Mouse (Mus musculus) layer of hippocampus, adult 2 months (tissue): ENCODE measurements around the gene Vill. TPM values are rescaled to one million over a fixed set of nuclear protein-coding genes. Genes with fewer than 3 reads are reported as not detected.

Source experiments
- DNase-seq, 2 experiments: peaks; one replicate each; pipeline ENCODE4 v3.0.0; 2022; ENCODE audit warnings: low spot score in 2 of 2
- H3K27ac ChIP-seq: fragments of 200-600 bp; 2 replicates; pipeline ENCODE4 v1.8.1; 2022
- H3K4me3 ChIP-seq: fragments of 200-600 bp; 2 replicates; pipeline ENCODE4 v1.8.1; 2022; ENCODE audit warnings: mild to moderate bottlenecking
- CTCF ChIP-seq: fragments of 200-600 bp; conservative IDR thresholded peaks from 2 replicates; pipeline ENCODE4 v1.8.1; 2022; ENCODE audit warnings: antibody characterized with exemption, mild to moderate bottlenecking, moderate library complexity
- total RNA-seq, 2 experiments: library from RNA; stranded (reverse); gene quantifications; 2 replicates each; pipeline ENCODE4 v1.2.3; 2021

Vill gene
- total RNA-seq, 2 experiments from 2014 or later = 0.54 to 0.71 TPM

- H3K4me3 ChIP-seq = no peak overlapping the region
- no peak for TF ChIP-seq CTCF
- no peak overlapping the region for H3K27ac ChIP-seq
- no peak for DNase-seq
Measured at GRCm38 (mm10) chr9:119071786-119072185, 19.2 kb downstream of the Vill start.

DNA sequence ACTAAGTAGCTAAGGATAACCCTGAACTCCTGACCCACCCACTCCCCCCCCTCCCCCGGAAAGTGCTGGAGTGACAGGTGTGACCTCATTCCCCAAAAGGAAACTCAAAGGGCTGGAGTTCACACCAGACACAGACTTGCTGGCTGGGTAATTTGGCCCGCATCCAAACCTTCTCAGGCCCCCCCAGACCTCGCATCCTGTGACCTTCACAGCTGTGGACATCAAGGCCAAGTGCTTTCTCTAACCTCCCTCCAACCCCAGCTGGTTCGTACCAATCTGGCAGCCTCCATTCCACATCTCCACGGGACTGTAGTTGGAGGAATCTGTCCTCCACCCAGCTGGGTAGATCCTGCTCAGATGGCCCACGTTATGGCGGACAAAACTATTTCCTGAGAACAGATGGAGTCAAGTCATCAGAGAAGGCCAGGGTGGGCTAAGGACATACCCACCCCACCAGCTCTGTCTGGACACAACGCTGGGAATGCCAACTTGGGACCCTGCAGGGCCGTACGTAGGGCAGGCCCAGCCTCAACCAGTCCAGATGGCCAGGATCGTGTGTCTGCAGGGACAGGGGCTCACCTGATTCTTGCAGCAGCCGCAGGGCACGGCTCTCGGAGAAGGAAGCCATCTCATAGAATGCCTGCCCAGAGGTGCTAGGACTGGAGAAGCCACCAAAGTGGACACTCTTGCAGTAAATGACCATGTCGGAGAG lies 20.8 kb downstream of the Vill start:
- no peak for TF ChIP-seq CTCF
- H3K4me3 ChIP-seq = no peak overlapping the region
- no peak overlapping the region for H3K27ac ChIP-seq
- no peak for DNase-seq

DNA sequence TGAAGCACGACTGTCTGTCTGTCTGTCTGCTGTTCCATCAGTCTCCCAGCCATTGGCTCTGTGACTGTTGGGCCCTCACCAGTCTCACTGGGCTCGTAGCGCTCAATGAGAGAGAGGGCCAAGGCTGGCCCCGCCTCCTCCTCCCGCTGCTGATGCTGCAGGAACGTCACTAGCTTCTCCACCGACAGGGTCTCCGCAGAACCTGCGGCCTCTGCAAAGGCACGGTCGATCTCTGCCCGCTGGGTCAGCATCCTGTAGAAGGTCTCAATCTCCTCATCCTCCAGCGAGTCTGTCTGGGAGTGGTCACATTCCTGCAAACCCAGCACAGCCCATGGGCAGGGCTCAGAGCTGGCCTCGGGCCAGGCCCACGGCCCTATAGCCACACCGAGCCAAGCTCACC lies 23.1 kb downstream of the Vill start:
- no peak overlapping the region for H3K27ac ChIP-seq
- DNase-seq = no peak
- no peak overlapping the region for H3K4me3 ChIP-seq
- no peak for TF ChIP-seq CTCF

DNA sequence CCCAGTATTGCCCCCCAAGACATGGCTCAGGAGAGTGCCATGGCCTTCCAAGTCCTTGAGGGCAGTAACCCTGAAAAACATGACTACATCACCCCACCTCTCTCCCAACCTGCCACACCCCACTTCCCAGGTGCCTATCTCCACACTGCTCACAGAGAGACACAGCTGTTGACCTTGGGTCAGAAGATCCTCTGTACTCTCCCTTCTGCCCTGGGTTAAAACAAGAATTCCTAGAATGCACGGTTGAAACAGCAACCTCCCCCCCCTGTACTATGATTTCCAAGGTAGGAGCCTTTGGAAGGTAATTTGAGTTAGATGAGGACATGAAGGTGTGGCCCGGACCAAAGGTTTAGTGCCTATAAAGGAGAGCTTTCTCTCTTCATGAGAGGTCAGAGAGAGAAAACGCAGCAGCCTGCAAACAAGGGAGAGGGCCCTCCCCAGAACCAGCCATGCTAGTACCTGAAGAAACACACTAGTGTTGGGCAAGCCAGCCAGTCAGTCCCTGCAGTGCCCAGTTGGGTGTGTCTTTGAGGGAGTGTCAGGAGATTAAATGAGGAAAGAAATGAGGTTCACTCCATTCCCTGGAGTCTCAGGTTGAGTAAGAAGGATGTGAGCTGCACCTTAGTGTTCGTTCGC lies 27.6 kb downstream of the Vill start:
- DNase-seq = no peak
- TF ChIP-seq CTCF = no peak
- H3K27ac ChIP-seq = no peak overlapping the region
- H3K4me3 ChIP-seq = no peak overlapping the region

DNA sequence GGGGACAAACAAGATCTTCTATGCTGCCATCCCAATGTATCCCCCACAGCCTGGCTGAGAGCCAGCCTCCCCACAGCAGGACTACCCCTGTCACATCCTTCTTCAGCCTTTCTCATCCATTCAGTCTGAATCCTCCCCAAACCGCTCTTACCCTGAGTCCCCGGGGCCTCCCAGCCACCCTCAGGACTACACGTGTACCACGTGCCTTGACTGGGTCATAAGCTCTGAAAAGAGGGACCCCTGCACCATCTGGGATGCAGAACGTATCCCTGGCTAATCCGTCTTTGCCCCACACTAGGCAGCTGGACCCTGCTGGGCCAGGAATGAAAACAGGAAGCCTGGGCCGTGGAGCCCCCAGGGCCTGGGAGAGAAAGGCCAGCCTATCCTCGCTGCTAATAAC lies 29.5 kb downstream of the Vill start:
- DNase-seq = no peak
- no peak for TF ChIP-seq CTCF
- H3K27ac ChIP-seq = no peak overlapping the region
- H3K4me3 ChIP-seq = no peak overlapping the region

GRCm38 (mm10) chr9:119082656-119083430 lies 30.3 kb downstream of the Vill start:
- TF ChIP-seq CTCF = no peak
- H3K27ac ChIP-seq = no peak overlapping the region
- no peak for DNase-seq
- no peak overlapping the region for H3K4me3 ChIP-seq

GRCm38 (mm10) chr9:119083966-119084365 lies 31.4 kb downstream of the Vill start:
- Histone ChIP-seq H3K4me3 (no peak overlapping the region), H3K27ac (no peak overlapping the region)
- DNase-seq = no peak
- no peak for TF ChIP-seq CTCF

DNA sequence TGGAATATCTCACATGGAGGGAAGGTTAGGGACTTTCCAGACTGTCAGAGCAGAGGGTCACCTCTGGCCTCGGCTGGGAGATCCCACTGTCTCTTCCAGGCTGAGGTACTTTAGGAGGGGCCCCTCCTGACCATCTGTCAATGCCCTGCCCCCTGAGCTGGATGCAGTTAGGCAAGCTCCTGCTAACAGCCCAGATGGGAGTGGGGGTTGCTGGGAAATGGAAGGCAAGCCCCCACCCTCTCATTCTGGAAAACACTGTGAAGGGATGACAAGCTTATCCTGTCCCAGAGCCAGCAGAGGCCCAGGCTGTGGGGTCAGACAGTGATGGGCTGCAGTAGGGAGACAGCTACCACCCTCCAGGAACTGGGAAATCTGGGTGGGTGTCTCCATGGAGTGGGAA lies 33.9 kb downstream of the Vill start:
- H3K4me3 ChIP-seq = no peak overlapping the region
- peak overlapping the region; percentile 36; the same call in 1 of the 2 replicates for H3K27ac ChIP-seq
- peak in 1 of 2 experiments; percentile 43 for DNase-seq
- TF ChIP-seq CTCF = no peak

GRCm38 (mm10) chr9:119087309-119087708 lies 34.7 kb downstream of the Vill start:
- no peak for DNase-seq
- no peak for TF ChIP-seq CTCF
- Histone ChIP-seq H3K4me3 (no peak overlapping the region), H3K27ac (no peak overlapping the region)

- Histone ChIP-seq H3K4me3 (peak overlapping the region; percentile 15), H3K27ac (peak overlapping the region; percentile 61; the same call in 1 of the 2 replicates)
- no peak for TF ChIP-seq CTCF
- peak; percentile 57 to 71 for DNase-seq
Measured at GRCm38 (mm10) chr9:119088148-119088801, 35.7 kb downstream of the Vill start.

DNA sequence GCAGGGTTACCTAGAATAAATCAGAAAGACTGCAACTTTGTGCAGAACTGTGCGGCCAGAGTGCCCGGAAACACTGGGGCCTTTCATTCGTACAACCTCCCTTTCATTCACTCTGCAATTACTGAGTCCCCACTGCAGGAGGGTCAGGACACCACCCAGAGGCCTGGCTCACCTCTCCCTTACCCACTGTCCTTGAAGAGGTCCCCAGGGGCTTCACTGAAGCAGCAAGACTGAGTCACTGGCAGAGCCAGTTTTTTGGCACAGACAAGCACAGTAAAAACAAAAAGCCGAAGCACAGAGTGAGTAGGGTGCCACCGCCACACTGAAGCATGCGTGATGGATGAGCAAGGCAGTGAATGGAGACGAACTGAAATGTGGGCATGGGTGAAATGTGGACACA lies 36.9 kb downstream of the Vill start:
- Histone ChIP-seq H3K4me3 (no peak overlapping the region; the same call in 1 of the 2 replicates), H3K27ac (peak overlapping the region; percentile 62; the same call in 1 of the 2 replicates)
- no peak for TF ChIP-seq CTCF
- no peak for DNase-seq

DNA sequence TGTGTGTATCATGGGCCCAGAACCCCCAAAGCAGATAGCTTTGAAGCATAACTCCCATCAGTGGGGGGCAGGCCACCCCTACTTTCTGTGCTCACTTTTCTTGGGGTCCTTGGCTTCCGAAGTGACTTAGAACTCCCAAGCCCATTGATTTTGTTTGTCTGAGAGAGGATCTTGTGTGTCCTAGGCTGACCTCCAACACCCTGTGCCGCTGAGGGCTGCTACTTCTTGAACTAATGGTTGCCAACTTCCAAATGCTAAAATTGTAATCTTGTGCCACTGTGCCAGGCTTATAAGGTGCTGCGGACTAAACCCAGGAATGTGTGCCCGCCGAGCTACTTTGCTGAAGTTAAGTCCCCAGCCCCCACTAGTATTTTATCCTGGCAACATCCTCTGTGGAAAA lies 37.9 kb downstream of the Vill start:
- no peak for TF ChIP-seq CTCF
- H3K27ac ChIP-seq = no peak overlapping the region
- DNase-seq = no peak
- no peak overlapping the region for H3K4me3 ChIP-seq
